Mouse (Mus musculus) right cerebral cortex, postnatal 25 days (tissue): ENCODE measurements around the gene Ankrd31.
"Not testable (repeated sequence)": the region's sequence is repeated elsewhere in the genome, so short reads cannot be mapped to it uniquely, and the experiment has no call there.

ENCODE experiments used
- DNase-seq: peaks from one replicate; pipeline ENCODE4 v3.0.0; 2022

The Ankrd31 gene

DNA sequence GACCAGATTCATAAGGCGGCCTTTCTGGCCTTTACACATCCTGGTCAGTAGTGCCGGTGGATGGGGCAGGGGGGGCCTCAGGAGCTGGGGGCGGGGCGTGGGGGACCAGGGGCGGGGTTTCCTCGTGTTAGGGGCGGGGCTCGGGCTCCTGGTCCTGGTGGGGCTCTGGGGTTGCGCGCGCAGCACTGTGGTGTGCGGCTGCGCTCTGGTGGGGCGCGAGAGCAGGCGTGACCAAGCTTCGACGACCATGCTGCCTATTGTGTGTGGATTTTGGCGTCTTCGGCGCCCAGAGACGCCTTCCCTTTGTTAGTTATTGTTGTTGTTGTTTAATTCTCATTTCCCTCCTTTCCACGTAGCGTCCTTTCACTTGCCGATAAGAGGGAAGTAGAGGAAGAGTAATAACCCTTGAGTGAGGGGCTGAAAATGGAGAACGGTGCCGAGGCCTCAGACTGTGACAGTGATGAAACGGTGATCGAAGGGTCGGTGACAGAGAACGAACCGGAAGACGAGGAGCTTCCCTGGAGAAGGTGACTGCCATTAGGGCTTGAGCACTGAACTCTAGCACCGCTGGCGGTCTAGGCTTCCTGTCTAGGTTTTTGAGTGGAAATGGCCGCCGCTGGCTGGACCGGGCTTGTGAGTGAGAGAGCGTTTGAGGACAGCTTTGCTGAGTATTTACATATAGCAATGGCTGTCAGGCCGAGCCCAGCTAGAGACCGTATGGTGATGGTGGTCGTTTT lies at the start of gene Ankrd31:
Ankrd31 (plus strand) TSS at position 164 of the 737 bp plus-strand sequence.
- DNase-seq: no peak

DNA sequence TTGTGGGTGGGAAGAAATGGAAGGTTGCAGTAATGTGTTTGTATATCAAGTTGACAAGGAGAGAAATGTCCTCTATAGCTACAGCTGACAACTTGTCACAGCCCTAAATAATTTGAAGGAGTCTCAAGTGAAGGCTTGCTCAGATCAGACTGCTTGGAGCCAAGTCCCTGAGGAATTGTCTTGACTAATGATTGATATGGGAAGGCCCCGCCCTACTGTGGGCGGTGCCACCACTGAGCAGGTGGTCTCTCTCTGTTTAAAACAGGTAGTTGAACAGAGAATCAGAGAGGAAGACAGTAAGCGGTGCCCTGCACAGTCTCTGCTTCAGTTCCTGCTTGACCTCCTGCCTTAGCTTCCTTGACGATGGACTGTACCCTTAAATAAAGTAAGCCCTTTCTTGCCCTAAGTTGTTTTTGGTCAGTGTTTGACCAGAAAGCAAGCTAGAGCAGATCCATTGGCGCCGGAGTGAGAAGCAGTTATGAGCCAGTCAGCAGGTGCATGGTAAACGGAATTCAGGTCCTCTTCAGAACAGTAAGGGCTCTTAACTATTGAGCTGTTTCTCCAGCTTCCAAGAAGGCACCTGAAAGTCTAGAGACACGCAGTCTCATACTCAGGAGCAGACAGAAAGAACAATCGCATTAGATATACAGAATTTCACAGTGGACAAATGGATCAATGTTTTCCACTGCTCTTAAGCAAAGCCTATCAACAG lies 45.3 kb upstream of the Ankrd31 start:
- no peak for DNase-seq

DNA sequence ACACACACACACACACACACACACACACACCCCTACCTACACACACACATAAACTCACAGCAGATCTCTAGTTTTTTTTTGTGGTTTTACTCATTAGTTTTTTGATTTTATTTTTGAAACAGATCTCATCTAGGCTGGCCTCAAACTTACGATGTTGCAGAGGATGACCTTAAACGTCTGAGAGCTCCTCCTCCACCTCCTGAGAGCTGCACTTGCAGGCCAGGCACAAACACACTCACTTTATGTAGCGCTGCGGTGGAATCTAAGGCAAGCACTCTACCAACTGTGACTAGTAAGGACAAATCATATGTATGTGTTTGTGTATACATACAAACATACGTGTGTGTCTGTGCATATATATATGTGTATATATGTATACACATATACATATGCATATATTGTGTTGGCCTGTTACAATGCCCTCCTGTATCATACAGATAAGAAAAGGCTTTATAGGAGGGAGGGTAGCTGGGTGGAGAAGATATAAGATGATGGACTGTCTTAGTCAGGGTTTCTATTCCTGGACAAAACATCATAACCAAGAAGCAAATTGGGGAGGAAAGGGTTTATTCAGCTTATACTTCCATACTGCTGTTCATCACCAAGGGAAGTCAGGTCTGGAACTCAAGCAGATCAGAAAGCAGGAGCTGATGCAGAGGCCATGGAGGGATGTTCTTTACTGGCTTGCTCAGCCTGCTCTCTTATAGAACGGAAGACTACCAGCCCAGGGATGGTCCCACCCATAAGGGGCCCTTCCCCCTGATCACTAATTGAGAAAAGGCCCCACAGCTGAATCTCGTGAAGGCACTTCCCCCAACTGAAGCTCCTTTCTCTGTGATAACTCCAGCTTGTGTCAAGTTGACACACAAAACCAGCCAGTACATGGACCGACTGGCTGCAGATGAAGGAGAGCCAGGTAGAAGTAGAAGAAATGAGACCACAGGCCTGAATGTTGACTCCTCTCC lies 38.5 kb upstream of the Ankrd31 start:
- DNase-seq: no peak

DNA sequence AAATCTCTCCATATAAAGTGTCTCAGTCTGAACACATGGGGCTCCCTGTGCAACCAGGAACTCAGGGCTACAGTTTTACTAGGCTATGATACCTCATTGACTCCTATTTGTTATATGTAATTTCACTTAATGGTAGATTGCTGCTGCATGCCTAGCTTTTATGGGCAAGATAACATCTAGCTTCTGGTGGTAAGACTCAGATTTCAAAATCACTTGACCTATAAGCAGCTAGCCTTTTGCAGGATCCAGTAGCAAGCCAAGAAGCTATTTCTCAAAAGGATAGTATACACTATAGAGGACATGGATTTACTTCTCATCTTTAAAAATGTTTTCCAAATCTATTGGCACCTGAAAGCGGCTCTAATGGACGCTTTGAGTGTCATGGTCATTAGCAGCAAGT lies 31.8 kb upstream of the Ankrd31 start:
- no peak for DNase-seq

DNA sequence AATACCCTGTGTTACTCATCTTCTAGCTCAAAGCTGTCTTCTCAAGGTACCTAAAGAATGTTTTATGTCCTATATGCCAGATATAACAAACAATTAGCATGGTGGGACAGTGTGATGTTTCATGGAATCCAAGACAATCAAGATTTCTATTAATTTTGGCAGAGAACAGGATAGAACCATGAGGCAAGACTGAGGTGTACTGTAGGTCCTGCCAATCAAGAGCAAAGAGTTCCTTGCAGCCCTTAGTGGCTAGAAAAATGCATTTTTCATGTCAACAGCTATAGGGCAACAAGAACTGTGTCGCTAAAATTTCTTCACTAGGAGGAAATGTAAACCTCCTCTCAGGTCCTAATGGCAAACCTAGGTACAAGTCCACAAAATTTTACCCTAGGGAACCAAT lies 30.3 kb upstream of the Ankrd31 start:
- DNase-seq: no peak

DNA sequence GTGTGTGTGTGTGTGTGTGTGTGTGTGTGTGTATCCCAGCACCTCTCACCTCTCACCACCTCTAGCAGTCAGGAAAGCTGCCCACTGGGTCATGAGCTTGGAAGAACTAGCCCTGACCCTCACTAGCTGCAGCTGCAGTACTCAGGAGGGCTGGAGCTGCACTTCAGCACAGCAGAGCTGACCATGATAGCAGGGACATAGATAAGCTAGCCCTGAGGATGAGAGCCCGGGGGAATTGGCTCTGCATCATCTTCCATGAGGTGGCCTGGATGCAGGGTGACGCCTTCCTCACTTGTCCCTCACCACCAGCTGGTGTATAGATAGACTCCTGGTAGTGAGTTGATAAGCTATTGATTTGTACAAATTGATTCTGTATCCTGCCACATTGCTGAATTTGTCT lies 28.1 kb upstream of the Ankrd31 start:
- DNase-seq: no peak

DNA sequence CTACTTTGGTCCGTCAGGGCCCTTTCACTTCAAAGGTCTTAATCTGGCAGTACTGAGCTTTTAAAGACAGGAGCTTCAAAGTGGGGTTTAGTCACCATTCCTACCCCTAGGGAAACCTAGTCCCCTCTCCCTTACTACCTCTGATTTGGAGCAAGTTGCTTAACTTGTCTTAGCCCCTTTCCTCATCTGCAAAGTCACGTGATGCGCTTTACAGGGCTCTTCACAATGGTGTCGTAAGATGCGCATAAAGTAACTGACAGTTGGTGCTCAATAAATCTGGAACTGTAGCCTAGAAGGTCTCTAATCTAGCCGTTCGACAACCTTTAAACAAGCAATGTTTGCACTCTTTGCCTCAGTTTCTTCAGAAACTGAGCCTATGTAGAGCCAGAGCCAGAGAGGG lies 19.8 kb upstream of the Ankrd31 start:
- no peak for DNase-seq

DNA sequence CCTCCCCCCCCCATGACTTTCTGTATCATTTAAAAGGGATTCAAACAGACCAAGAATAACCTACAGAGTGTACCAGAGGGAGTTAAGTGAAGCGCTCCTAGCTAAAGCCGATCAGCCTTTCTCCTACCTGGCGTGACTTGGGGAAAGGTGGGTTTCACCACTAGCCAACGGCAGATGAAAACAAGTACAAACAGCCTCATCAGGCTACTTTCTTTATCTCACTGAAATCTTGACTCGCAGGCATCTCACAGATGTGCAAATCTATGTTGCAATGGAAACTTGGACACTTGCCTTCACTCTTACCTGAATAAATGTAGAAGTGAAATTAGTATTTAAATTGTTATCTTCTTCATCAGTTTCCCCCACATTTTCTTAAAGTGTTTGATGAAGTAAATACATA lies 18.9 kb upstream of the Ankrd31 start:
- no peak for DNase-seq

DNA sequence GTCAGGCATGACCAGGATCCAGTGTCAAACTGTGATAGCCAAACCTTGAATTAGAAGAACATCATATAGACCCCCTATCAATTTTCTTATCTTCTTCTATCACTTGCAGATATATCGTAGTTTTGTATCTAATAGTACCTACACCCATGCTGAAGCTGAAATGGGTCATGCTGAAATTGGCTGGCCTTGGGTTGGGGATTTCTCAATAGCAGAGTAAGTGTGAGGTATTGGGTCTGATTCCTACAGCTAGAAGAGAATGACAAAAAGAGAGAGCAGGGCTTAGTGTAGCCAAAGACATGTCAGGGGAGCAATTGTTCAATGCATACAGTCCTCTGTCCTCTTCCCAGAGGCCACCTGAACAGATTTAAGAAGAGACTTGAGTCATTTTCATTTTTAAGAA lies 18.0 kb upstream of the Ankrd31 start:
- no peak for DNase-seq

DNA sequence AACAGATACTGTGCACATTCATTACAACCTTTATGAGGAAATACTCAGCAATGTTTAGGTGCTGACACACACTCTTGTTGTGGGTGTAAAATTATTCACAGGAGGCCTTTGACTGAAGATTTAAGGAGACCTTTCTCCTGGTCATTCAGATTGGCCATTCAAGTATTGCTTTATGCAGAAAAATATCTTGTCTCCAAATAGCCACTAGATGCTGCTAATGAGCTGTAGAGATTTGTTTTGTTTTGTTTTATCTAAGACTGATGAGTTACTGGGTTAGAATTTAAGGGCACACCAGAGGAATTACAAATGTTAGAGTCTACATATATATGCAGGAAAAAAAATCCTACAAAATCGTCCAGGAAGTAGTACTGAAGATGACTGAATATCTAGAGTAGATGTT lies 12.9 kb upstream of the Ankrd31 start:
- DNase-seq: no peak

DNA sequence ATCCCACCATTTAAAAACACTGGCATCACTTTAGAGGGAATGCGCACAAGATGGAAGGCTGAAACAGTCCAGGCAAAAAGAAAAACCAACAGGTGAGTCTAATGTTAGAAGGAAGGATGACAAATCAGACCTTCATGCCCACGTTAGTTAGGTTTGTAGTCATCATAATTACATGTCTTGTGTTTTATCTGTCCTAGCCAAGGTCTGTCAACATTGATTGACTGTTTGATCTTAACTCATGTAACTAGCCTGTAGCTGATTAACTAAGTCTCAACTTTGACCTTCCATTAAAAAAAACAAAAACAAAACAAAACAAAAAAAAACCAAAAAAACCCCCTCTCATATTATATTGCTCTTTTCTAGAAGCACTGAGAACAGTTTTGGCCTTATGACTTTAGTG lies 7.9 kb upstream of the Ankrd31 start:
- no peak for DNase-seq

DNA sequence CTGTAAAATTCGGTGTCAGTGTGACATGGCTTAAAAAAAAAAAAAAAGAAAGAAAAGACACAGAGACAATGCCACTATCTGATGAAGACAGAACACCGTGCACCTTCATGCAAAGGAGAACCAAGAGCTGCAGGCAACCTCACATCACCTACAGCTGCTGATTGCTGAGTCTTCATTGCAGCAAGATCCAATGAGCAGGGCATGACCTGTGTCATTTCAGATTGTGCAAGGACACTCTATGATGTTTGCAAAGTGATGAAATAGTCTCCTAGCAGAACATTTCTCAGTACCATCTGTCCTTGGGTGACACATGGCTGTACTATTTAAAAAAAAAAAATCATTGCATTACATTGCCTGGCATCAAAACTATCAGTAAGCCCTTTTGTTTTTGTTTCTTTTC lies 5.2 kb upstream of the Ankrd31 start:
- DNase-seq: no peak

DNA sequence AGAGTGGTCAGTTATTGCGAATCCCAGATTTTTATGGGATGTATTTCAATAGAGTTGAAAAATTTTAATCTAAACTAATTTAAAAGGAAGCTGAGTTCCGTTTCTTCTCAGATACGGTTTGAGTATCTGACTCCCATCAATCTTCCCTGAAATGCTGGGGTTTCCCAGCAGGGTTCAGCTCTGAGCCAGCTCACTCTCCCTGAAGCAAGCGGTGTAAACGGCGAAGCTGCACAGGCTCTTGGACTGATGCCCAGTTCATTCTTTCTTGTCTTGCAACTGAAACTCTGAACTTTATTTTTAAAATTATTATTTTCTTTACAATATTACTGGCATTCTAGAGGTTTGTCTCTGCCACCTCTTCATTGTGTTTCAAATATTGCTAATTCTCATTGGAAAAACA lies 2.0 kb upstream of the Ankrd31 start:
- DNase-seq: no peak

DNA sequence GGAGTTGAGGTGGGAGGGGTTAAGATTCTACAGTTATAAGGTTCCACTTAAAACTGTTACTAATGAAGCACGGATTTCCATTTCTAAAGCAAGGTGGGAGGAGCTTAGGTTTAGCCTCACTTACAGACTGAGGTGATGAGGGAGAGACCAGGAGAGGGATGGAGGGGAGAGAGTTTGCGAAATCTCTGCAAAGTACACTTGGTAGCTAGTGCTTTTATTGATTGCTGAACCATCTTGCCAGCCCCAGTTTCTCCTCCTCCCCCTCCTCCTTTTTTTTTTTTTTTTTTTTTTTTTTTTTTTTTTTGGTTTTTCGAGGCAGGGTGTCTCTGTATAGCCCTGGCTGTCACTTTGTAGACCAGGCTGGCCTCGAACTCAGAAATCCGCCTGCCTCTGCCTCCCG lies 1.8 kb downstream of the Ankrd31 start:
- no peak for DNase-seq

DNA sequence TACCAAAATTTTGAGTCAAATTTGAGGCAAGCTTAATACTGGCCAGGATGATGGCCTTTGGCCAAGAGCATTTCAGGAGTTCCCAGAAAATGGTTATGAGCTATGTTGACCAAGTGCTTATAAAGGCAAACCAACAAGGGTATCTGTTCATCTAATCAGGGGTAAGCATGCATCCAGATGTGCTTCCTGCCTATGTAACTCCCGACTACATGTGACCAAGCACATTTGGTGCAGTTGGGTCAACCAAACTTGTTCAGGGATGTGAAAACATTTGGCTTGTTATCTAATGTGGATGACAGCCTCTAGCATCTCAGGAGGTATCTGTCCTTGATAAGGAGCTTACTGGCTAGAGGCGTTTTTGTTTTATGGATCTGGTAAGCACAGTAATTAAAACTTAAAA lies 12.8 kb downstream of the Ankrd31 start:
- no peak for DNase-seq

DNA sequence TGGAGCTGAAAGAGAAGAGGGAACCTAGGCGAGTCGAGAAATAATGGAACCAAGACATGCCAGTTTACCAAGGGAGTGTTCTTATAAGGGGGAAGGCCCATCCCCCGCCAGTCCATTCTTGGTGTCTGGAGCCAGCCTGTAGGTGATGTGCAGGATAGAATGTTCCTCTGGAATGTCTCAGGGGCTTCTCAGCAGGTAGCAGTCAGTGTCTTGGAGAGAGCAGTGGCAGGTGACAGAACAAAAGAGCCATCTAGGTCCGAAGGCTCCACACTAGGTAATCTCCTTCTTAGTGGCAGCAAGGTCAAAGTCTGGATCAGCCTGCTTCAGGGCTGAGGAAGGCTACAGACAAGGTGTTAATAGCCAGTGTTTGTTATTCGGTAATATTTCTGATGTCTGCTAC lies 38.0 kb downstream of the Ankrd31 start:
- DNase-seq: not testable (repeated sequence)

DNA sequence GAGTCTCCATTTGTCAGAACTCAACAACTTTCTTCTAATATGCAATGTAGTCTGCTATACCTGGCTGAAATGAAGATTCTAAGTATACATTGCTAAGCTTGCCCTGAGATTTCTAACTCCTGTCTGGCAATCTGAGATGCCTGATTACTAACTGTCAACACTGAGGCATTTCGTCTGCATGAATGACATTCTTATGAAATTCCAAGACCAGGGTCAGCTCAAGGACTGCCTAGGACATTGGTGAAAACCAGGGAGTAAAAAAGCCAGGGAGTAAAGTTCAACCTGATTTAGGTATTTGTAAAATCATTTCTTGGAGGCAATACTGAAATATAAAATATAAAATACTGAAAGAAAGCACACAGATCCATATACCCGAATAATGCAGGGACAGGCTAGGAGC lies 45.4 kb downstream of the Ankrd31 start:
- no peak for DNase-seq

DNA sequence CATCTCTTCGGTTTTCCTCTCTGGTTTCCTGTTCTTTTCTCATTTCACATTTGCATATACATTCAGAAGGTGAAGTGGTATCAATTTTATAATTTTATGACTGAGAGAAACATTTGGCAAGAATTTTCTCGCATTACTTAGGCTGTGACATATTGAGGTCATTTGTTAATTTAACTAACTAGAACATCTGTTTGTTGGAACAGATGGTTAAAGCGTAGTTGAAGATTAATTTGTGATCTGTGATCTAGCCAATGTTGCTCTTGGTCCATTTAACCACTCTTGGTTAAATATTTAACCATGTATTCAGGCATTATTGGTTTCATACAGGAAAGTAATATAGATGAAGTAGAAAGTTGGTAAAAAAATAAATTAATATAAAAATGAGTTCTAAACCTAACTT lies 47.2 kb downstream of the Ankrd31 start:
- no peak for DNase-seq

DNA sequence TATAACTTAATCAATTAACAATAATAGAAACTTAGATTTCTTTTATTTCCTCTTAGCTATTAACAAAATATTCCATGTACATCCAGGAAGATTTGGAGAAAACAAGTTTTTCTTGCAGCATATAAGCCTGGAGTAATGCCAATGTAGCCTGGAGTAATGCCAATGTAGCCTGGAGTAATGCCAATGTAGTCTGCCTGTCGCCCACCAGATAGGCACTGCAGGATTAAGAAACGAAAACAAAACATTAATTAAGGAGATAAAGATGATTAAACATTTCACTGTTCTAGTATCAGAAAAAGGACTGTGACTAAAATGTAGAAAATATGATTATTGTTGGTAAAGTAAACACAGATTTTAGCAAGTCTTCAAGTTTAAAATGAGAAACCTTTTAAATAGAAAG lies 49.4 kb downstream of the Ankrd31 start:
- no peak for DNase-seq

DNA sequence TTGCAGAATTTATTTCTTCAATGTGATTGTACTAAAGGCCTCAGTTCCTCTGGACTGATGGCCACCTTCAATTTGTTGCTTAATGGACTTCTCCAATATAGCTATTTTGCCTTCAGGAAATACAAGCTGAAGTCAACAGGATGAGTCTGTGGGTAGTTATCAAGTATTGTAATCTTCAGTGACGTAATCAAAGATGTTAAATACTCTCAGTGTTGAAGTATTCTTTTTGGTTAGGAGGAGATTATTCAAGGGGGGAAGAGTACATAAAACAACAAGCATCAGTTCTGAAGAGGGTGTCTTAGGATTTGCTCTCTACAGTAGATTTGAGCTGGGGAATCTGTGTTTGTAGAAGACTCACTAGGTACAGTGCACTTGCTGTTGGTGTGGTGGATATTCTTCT lies 101.7 kb downstream of the Ankrd31 start:
- DNase-seq: no peak

DNA sequence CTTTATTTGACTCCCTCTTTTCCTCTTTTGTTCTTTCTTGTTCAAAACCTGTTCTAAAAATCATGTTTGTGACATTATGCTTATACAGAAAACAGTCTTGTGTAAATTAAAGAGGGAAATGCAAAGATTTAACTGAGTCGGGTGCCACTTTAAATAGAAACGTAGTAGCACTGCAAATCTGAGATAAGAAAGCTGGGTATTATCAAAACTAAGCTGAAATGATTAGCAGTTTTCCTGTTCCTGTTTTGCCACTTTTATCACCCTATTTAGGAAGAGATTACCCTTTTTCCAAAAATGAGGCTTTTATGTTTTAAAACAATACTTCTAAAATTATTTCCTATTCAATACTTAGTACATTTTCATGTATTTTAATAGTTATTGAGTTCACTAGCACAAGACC lies 104.1 kb downstream of the Ankrd31 start:
- no peak for DNase-seq

DNA sequence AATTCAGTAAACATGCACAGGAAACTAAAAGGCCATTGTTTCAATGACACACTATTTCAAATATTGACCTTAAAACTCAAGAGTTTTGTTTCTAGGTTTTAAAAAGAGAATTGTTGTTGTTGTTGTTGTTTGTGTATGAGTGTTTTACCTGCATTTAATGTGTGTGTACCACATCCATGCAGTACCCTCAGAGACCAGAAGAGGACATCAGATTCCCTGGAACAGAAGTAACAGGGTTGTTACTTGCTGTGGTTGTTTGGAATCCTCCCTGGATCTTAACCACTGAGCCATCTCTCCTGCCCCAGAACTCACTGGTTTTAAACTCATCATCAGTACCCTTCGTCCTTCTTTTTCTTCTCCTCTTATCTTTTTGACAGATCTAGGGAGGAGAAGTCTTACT lies 105.2 kb downstream of the Ankrd31 start:
- no peak for DNase-seq

DNA sequence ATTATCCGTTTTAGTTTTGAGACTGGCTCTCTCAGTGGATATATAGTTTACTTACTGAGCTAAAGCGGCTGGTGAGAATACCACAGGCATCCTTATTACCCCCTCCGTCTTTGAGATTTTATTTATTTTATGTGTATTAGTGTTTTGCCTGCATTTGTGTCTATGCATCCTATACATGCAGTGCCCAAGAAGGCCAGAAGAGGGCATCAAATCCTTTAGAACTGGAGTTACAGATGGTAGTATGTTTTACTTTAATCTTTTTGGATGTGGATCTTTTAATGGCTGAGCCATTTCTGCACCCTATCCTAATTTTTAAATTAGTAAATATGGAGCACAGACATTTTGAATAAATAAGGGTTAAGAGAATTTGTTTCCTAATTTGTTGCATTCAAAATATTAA lies 107.1 kb downstream of the Ankrd31 start:
- peak; percentile 52 for DNase-seq

DNA sequence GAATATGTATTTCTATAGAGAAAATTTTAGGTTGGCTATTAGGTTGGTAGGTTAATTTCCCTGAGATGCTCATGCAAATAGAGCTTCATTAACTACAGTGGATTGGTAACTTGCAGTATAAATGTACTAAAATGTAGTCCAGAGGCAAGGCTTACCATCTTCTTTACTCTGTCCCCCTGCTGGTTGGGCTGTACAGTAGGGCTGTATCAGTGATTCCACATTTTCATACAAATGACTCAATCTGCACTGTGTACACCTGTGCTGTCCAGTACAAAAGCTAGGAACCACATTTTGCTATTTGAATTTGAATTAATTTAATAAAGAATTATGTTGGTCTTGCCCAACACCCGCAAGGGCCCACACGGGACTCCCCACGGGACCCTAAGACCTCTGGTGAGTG lies 111.1 kb downstream of the Ankrd31 start:
- no peak for DNase-seq
